Mouse (Mus musculus): ENCODE measurements around the gene Ctnna2. TPM values are rescaled to one million over a fixed set of nuclear protein-coding genes. Genes with fewer than 3 reads are reported as not detected.

Gene Ctnna2
- polyA plus RNA-seq, 1 experiment from 2014 or later = 1.8 TPM

GRCm38 (mm10) chr6:77209183-77209582, 770.3 kb downstream of the Ctnna2 start:
- H3K9me3 ChIP-seq (replicated peaks; ENCODE audit: control insufficient read depth, low read length) = no peaks in the 10 kb centered on the region
- no peaks in the 10 kb centered on the region for H3K27me3 ChIP-seq (ENCODE audit: control insufficient read depth, insufficient read depth, low read length)
- H3K9ac ChIP-seq (ENCODE audit: low read depth, low read length) = no peak overlapping the region
- no peak for ATAC-seq (replicated peaks; ENCODE audit: insufficient number of reproducible peaks, low FRiP score, low TSS enrichment)
- H3K4me3 ChIP-seq (ENCODE audit: low read depth, low read length) = no peak overlapping the region
- no peaks in the 10 kb centered on the region for H3K36me3 ChIP-seq (ENCODE audit: control insufficient read depth, insufficient read depth, low read length)
- no peaks in the 10 kb centered on the region for H3K4me1 ChIP-seq (ENCODE audit: control insufficient read depth, insufficient read depth, low read length)
- no peak overlapping the region for H3K4me2 ChIP-seq
- no peak overlapping the region for H3K27ac ChIP-seq (ENCODE audit: low read depth, low read length)
- 87% methylated on average over 1 of the region's 1 CpGs for WGBS (ENCODE audit: insufficient replicate concordance)

- no peak overlapping the region for H3K4me3 ChIP-seq (ENCODE audit: low read depth, low read length)
- H3K36me3 ChIP-seq (ENCODE audit: control insufficient read depth, insufficient read depth, low read length) = no peaks in the 10 kb centered on the region
- no peaks in the 10 kb centered on the region for H3K4me1 ChIP-seq (ENCODE audit: control insufficient read depth, insufficient read depth, low read length)
- H3K4me2 ChIP-seq = no peak overlapping the region
- no peak overlapping the region for H3K27ac ChIP-seq (ENCODE audit: low read depth, low read length)
- H3K9ac ChIP-seq (ENCODE audit: low read depth, low read length) = no peak overlapping the region
- no peak for ATAC-seq (replicated peaks; ENCODE audit: insufficient number of reproducible peaks, low FRiP score, low TSS enrichment)
- H3K9me3 ChIP-seq (replicated peaks; ENCODE audit: control insufficient read depth, low read length) = no peaks in the 10 kb centered on the region
- 69% methylated on average over 2 of the region's 2 CpGs for whole genome bisulfite sequencing (ENCODE audit: insufficient replicate concordance)
- no peaks in the 10 kb centered on the region for H3K27me3 ChIP-seq (ENCODE audit: control insufficient read depth, insufficient read depth, low read length)
Measured at GRCm38 (mm10) chr6:77199375-77199774, 780.1 kb downstream of the Ctnna2 start.

GRCm38 (mm10) chr6:77196650-77197049, 782.8 kb downstream of the Ctnna2 start:
- 77% methylated on average over 3 of the region's 3 CpGs for WGBS (ENCODE audit: insufficient replicate concordance)
- H3K27me3 ChIP-seq (ENCODE audit: control insufficient read depth, insufficient read depth, low read length) = no peaks in the 10 kb centered on the region
- no peaks in the 10 kb centered on the region for H3K36me3 ChIP-seq (ENCODE audit: control insufficient read depth, insufficient read depth, low read length)
- no peaks in the 10 kb centered on the region for H3K4me1 ChIP-seq (ENCODE audit: control insufficient read depth, insufficient read depth, low read length)
- no peak overlapping the region for H3K4me2 ChIP-seq
- H3K9me3 ChIP-seq (replicated peaks; ENCODE audit: control insufficient read depth, low read length) = no peaks in the 10 kb centered on the region
- H3K4me3 ChIP-seq (ENCODE audit: low read depth, low read length) = no peak overlapping the region
- ATAC-seq (replicated peaks; ENCODE audit: insufficient number of reproducible peaks, low FRiP score, low TSS enrichment) = no peak
- no peak overlapping the region for H3K27ac ChIP-seq (ENCODE audit: low read depth, low read length)
- no peak overlapping the region for H3K9ac ChIP-seq (ENCODE audit: low read depth, low read length)

- no peak overlapping the region for H3K4me2 ChIP-seq
- WGBS (ENCODE audit: insufficient replicate concordance) = 69% methylated on average over 4 of the region's 4 CpGs
- H3K9ac ChIP-seq (ENCODE audit: low read depth, low read length) = no peak overlapping the region
- no peaks in the 10 kb centered on the region for H3K27me3 ChIP-seq (ENCODE audit: control insufficient read depth, insufficient read depth, low read length)
- H3K27ac ChIP-seq (ENCODE audit: low read depth, low read length) = no peak overlapping the region
- no peak for ATAC-seq (replicated peaks; ENCODE audit: insufficient number of reproducible peaks, low FRiP score, low TSS enrichment)
- H3K9me3 ChIP-seq (replicated peaks; ENCODE audit: control insufficient read depth, low read length) = no peaks in the 10 kb centered on the region
- no peak overlapping the region for H3K4me3 ChIP-seq (ENCODE audit: low read depth, low read length)
- no peaks in the 10 kb centered on the region for H3K36me3 ChIP-seq (ENCODE audit: control insufficient read depth, insufficient read depth, low read length)
- no peaks in the 10 kb centered on the region for H3K4me1 ChIP-seq (ENCODE audit: control insufficient read depth, insufficient read depth, low read length)
Measured at GRCm38 (mm10) chr6:77191635-77192034, 787.9 kb downstream of the Ctnna2 start.

- Histone ChIP-seq H3K27me3 (ENCODE audit: control insufficient read depth, insufficient read depth, low read length) (no peaks in the 10 kb centered on the region), H3K27ac (ENCODE audit: low read depth, low read length) (no peak overlapping the region), H3K9ac (ENCODE audit: low read depth, low read length) (no peak overlapping the region), H3K9me3 (replicated peaks; ENCODE audit: control insufficient read depth, low read length) (no peaks in the 10 kb centered on the region), H3K4me1 (ENCODE audit: control insufficient read depth, insufficient read depth, low read length) (no peaks in the 10 kb centered on the region), H3K4me2 (no peak overlapping the region), H3K36me3 (ENCODE audit: control insufficient read depth, insufficient read depth, low read length) (no peaks in the 10 kb centered on the region), H3K4me3 (ENCODE audit: low read depth, low read length) (no peak overlapping the region)
- WGBS (ENCODE audit: insufficient replicate concordance) = 93% methylated on average over 2 of the region's 2 CpGs
- ATAC-seq (replicated peaks; ENCODE audit: insufficient number of reproducible peaks, low FRiP score, low TSS enrichment) = no peak
Measured at GRCm38 (mm10) chr6:77188628-77189027, 790.9 kb downstream of the Ctnna2 start.

- Histone ChIP-seq H3K4me1 (ENCODE audit: control insufficient read depth, insufficient read depth, low read length) (no peaks in the 10 kb centered on the region), H3K27me3 (ENCODE audit: control insufficient read depth, insufficient read depth, low read length) (no peaks in the 10 kb centered on the region), H3K4me3 (ENCODE audit: low read depth, low read length) (no peak overlapping the region), H3K27ac (ENCODE audit: low read depth, low read length) (no peak overlapping the region), H3K9me3 (replicated peaks; ENCODE audit: control insufficient read depth, low read length) (no peaks in the 10 kb centered on the region), H3K36me3 (ENCODE audit: control insufficient read depth, insufficient read depth, low read length) (no peaks in the 10 kb centered on the region), H3K9ac (ENCODE audit: low read depth, low read length) (no peak overlapping the region), H3K4me2 (no peak overlapping the region)
- 80% methylated on average over 4 of the region's 4 CpGs for WGBS (ENCODE audit: insufficient replicate concordance)
- no peak for ATAC-seq (replicated peaks; ENCODE audit: insufficient number of reproducible peaks, low FRiP score, low TSS enrichment)
Measured at GRCm38 (mm10) chr6:77185751-77186150, 793.7 kb downstream of the Ctnna2 start.

GRCm38 (mm10) chr6:77184896-77185295, 794.6 kb downstream of the Ctnna2 start:
- 74% methylated on average over 2 of the region's 2 CpGs for WGBS (ENCODE audit: insufficient replicate concordance)
- no peaks in the 10 kb centered on the region for H3K4me1 ChIP-seq (ENCODE audit: control insufficient read depth, insufficient read depth, low read length)
- H3K4me2 ChIP-seq = no peak overlapping the region
- no peaks in the 10 kb centered on the region for H3K9me3 ChIP-seq (replicated peaks; ENCODE audit: control insufficient read depth, low read length)
- H3K9ac ChIP-seq (ENCODE audit: low read depth, low read length) = no peak overlapping the region
- H3K36me3 ChIP-seq (ENCODE audit: control insufficient read depth, insufficient read depth, low read length) = no peaks in the 10 kb centered on the region
- no peak overlapping the region for H3K4me3 ChIP-seq (ENCODE audit: low read depth, low read length)
- no peaks in the 10 kb centered on the region for H3K27me3 ChIP-seq (ENCODE audit: control insufficient read depth, insufficient read depth, low read length)
- H3K27ac ChIP-seq (ENCODE audit: low read depth, low read length) = no peak overlapping the region
- no peak for ATAC-seq (replicated peaks; ENCODE audit: insufficient number of reproducible peaks, low FRiP score, low TSS enrichment)

- no peaks in the 10 kb centered on the region for H3K27me3 ChIP-seq (ENCODE audit: control insufficient read depth, insufficient read depth, low read length)
- H3K27ac ChIP-seq (ENCODE audit: low read depth, low read length) = no peak overlapping the region
- 38% methylated on average over 4 of the region's 4 CpGs for WGBS (ENCODE audit: insufficient replicate concordance)
- no peak overlapping the region for H3K4me3 ChIP-seq (ENCODE audit: low read depth, low read length)
- H3K4me2 ChIP-seq = no peak overlapping the region
- H3K36me3 ChIP-seq (ENCODE audit: control insufficient read depth, insufficient read depth, low read length) = no peaks in the 10 kb centered on the region
- no peak for ATAC-seq (replicated peaks; ENCODE audit: insufficient number of reproducible peaks, low FRiP score, low TSS enrichment)
- no peaks in the 10 kb centered on the region for H3K4me1 ChIP-seq (ENCODE audit: control insufficient read depth, insufficient read depth, low read length)
- no peaks in the 10 kb centered on the region for H3K9me3 ChIP-seq (replicated peaks; ENCODE audit: control insufficient read depth, low read length)
- no peak overlapping the region for H3K9ac ChIP-seq (ENCODE audit: low read depth, low read length)
Measured at GRCm38 (mm10) chr6:77175764-77176163, 803.7 kb downstream of the Ctnna2 start.

GRCm38 (mm10) chr6:77157028-77157427, 822.5 kb downstream of the Ctnna2 start:
- ATAC-seq (replicated peaks; ENCODE audit: insufficient number of reproducible peaks, low FRiP score, low TSS enrichment) = no peak
- Histone ChIP-seq H3K27ac (ENCODE audit: low read depth, low read length) (no peak overlapping the region), H3K4me2 (no peak overlapping the region), H3K4me1 (ENCODE audit: control insufficient read depth, insufficient read depth, low read length) (no peaks in the 10 kb centered on the region), H3K4me3 (ENCODE audit: low read depth, low read length) (no peak overlapping the region), H3K27me3 (ENCODE audit: control insufficient read depth, insufficient read depth, low read length) (no peaks in the 10 kb centered on the region), H3K36me3 (ENCODE audit: control insufficient read depth, insufficient read depth, low read length) (no peaks in the 10 kb centered on the region), H3K9ac (ENCODE audit: low read depth, low read length) (no peak overlapping the region), H3K9me3 (replicated peaks; ENCODE audit: control insufficient read depth, low read length) (no peaks in the 10 kb centered on the region)
- WGBS (ENCODE audit: insufficient replicate concordance) = 75% methylated on average over 5 of the region's 5 CpGs

Measured in heart, embryonic 11.5 days (tissue).